Mouse (Mus musculus) left cerebral cortex, adult 11 months (tissue): Measurements from ENCODE around the gene Lamb1.

Source experiments
- DNase-seq: peaks from one replicate; pipeline ENCODE4 v3.0.0; 2022; ENCODE audit warnings: low spot score

The Lamb1 gene

GRCm38 (mm10) chr12:31254978-31255377 is 10.1 kb upstream of the Lamb1 start:
- no peak for DNase-seq

GRCm38 (mm10) chr12:31256121-31256903 is 8.7 kb upstream of the Lamb1 start:
- no peak for DNase-seq

GRCm38 (mm10) chr12:31261882-31262281 is 3.2 kb upstream of the Lamb1 start:
- DNase-seq = no peak

DNA sequence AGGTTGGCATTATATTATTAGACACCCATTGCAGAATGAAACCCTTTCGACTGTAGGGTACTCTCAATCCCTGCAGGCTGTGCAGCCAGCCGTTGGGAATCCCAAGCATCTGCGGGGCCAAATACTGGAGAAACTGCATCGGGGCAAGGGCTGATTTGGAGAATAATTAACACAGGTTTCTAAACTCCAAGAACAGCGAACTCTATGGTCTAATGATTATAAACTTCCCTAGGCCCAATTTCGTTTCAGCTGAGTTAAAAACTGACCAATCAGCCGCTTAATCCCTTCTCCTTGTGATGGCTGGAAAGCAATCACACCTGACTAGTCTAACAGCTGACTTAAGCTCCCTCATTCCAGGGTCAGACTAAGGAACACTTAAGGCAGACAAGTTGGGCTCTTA is 1.1 kb upstream of the Lamb1 start:
- no peak for DNase-seq

DNA sequence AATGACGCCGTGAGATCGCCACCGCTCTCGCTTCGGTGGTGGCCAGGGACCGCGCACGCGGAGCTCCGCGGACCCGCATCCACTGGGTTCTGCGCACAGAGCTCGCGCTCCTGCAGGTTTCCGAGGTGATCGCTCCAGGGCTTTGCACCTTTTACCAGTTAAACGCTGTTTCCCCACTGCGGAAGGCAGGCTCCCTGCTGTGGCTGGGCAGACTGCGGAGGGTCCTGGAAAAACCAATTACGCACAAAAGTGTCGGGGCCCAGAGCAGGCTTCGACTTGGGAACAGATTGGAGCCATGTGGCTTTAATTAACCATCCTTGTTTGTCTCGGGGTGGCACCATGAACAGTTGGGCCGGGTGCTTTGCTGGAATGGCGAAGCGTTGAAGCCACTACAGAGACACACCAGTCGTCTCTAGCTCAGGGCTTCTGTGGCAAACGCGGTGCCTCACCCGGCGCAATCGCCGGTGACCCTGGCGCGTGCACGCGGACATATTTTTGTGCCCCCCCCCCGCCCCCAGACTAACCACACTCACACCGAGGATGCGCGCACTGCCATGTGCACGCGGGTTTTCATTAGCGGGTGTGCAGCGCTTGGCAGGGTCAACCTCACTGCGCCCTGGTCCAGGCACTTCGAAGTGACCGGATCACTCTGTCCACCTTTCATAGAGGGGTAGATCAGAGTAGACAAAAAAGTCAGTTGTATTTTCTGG is 843 bp downstream of the Lamb1 start:
- DNase-seq = peak; percentile 8

DNA sequence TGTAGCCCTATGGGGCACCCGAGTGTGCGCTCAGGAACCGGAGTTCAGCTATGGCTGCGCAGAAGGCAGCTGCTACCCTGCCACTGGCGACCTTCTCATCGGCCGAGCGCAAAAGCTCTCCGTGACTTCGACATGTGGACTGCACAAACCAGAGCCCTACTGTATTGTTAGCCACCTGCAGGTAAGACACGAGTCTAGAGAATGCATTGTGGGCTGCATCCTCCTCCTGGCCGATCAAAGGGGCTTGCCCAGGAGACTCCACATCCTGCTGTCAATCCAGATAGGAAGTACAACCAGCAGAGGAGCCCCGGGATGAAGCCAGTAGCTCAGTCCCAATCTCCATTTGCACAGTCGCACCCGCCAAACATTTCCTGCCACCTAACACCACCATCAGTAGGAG is 1.7 kb downstream of the Lamb1 start:
- DNase-seq = no peak

- DNase-seq = no peak
These were observed 2.3 kb downstream of the Lamb1 start for GRCm38 (mm10) chr12:31267363-31267762.

GRCm38 (mm10) chr12:31268315-31268714 is 3.3 kb downstream of the Lamb1 start:
- no peak for DNase-seq

GRCm38 (mm10) chr12:31269020-31269597 is 4.1 kb downstream of the Lamb1 start:
- DNase-seq = no peak

DNA sequence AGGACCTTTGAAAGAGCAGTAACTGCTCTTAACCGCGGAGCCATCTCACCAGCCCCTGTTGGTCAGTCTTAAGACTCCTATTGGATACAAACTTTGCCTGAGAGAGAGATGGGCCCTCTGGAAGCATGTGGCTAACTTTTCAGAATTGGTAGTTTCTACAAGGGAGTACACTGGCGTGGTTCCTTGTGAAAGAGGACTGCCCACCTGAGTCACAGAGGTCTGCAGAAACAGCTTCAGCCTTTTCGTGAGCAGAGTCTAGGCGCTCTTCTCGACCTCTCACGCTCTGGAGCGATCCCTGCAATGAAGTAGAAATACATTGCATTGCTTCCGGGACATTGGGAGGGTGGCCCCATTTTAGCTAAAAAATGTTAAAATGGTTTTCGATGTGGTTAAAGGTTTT is 5.3 kb downstream of the Lamb1 start:
- DNase-seq = no peak

DNA sequence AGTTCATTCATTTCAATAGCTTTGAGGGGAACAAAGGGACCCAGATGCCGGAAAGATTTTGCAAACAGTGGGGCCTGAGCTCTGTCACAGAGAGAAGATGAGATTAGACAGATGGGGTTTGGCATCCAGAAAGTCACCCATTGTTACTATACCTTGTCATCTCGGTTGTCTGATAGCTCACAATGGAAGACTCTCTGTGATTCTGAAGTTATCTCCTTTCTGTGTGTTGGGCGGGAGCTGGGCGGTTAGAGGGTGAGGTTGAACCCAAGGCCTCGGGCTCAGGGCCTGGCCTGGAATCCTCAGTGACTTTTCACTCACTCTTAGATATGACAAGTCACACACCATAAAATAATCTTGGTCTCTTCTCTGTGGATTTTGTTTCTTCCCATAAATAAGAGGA is 5.7 kb downstream of the Lamb1 start:
- DNase-seq = no peak

DNA sequence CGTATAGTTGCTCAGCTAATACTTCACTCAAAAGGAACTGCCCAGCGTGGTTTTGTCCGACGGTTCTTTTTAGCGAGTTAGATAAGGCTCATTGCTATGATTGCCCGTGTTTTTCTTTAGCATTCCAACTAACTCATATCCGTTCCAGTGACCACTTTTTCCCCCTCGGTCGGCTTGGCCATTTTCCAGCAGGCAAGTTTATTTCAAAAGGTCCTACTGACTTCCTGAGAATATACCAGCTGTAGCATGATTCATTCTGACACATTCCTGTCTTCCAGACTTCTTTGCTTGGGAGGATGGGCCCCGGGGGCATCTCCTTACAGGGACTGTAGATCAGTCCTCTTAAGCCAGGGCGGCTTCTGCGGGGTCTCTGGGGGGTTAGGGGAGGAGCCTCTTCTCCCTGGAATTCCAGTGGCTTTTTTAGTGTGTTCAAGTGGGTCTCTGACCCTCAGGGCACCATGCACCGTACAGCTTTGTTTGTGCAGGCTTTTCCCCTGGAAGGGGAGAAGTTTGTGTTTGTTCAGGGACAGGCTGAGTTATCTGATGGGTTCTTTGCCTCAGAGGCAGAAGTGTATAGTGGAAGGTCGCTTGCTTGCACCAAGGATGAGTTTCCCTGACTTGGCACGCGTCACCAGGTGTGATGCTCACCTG is 6.5 kb downstream of the Lamb1 start:
- DNase-seq = no peak

GRCm38 (mm10) chr12:31272012-31272735 is 7.1 kb downstream of the Lamb1 start:
- no peak for DNase-seq

GRCm38 (mm10) chr12:31272846-31273245 is 7.8 kb downstream of the Lamb1 start:
- DNase-seq = no peak

GRCm38 (mm10) chr12:31273646-31274045 is 8.6 kb downstream of the Lamb1 start:
- DNase-seq = no peak

- no peak for DNase-seq
These were observed 10.4 kb downstream of the Lamb1 start for GRCm38 (mm10) chr12:31275411-31275810.

DNA sequence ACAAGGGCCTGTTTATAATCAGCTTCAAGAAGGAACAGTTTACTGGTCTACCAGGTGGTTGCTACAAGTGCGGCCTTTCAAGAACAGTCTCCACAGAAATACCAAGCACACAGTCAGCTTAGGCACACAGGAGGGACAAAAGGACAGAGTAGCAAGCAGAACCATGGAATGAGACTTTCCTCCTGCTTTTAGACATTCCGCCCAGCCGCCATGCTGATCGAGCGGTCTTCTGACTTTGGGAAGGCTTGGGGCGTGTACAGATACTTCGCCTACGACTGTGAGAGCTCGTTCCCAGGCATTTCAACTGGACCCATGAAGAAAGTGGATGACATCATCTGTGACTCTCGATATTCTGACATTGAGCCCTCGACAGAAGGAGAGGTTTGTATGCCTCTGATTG is 13.2 kb downstream of the Lamb1 start:
- DNase-seq = no peak

- no peak for DNase-seq
These were observed 15.3 kb downstream of the Lamb1 start for GRCm38 (mm10) chr12:31280318-31280717.

GRCm38 (mm10) chr12:31281100-31281591 is 16.1 kb downstream of the Lamb1 start:
- DNase-seq = no peak

DNA sequence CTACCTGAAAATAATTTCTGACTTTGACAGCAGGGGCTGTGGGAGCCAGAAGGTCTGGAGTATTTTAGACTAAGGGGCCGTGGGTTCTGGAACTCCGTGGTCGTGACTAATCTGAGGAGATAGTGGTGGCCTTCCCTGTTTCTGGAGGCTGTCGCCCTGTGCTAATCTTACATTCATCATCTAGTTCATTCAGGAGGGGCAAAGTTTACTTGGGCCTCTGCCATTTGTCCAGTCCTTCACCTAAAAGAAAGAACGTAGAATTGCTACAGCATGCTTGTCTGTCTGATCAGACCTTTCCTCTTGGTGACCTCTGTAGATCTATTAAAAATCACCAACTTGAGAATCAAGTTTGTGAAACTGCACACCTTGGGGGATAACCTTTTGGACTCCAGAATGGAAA is 17.2 kb downstream of the Lamb1 start:
- DNase-seq = no peak

DNA sequence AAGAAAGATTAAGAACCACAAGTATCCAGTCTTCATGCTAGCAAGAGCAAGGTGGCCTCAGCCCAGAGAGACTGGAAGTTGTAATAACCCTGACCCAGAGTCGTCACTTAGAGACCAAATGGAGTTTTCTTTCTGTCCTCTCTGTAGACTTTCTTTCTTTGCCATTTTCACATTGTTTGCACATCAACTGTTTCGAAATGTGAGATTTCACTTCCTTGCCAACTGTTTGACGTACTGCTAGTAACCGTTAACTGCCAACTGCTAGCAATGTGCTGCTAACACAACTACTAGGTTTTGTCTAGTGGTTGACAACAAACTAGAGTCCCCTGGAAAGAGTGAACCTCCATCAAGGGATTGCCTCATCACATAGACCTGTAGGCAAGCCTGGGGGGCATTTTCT is 18.1 kb downstream of the Lamb1 start:
- DNase-seq = no peak

DNA sequence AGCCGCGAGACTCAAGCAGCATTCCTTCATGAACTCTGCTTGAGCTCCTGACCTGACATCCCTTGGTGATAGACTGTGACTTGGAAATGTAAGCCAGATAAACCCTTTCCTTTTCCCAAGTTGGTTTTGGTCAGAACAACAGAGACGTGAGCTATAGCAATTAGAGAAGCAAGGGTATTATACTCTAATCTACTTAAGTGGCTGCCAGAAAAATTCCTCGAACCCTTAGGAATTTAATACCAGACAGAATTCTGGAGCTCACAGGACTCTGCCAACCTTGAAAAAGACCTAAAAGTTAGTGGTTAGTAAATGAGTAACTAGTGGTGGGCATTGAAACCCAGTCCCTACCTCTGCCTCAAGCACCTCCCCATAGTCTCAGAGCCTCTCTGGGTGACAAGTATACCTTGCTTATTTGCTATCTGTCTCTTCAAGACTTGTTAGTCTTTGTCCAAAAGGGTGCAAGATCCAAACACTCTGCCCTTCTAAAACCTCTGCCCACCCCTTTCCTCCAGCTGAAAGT is 18.6 kb downstream of the Lamb1 start:
- no peak for DNase-seq
